Mouse (Mus musculus): ENCODE measurements at regions not wholly inside any gene's neighbourhood (a gene's known extent, or its start where the extent isn't known, plus 50 kb on each side); places are given as distances from the start of the nearest gene placed in this dataset.

DNA sequence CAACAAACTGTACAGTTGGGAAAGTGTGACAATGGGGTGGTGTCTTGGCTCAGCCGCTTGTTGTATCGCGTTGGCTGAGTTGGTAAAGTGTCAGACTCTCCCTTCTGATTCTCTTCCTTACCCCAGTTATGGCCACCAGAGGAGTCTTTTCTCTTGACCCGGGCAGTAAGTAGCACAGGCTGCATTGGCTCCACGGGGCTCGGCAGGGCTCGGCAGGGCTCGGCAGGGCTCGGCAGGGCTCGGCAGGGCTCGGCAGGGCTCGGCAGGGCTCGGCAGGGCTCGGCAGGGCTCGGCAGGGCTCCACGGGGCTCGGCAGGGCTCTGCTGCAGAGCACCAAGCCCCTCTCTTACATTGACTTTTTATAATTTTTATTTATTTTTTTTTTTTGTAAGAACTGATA is 91.6 kb upstream of the Topaz1 start:
- Histone ChIP-seq H3K4me2 (ENCODE audit: low read depth, low read length, poor library complexity, severe bottlenecking) (no peak overlapping the region), H3K9me3 (ENCODE audit: low read length) (no peaks in the 10 kb centered on the region), H3K36me3 (ENCODE audit: insufficient read depth, low read length) (no peaks in the 10 kb centered on the region), H3K4me1 (ENCODE audit: insufficient read depth, low read length) (no peaks in the 10 kb centered on the region), H3K4me3 (ENCODE audit: low read depth, low read length) (no peak overlapping the region), H3K27ac (ENCODE audit: low read depth, low read length) (no peak overlapping the region), H3K9ac (replicated peaks; ENCODE audit: low read length, poor library complexity, severe bottlenecking) (no peak overlapping the region), H3K27me3 (ENCODE audit: insufficient read depth, low read length) (no peaks in the 10 kb centered on the region)
- 67% methylated on average over 17 of the region's 17 CpGs for WGBS
- TF ChIP-seq CTCF (IDR thresholded peaks at IDR 0.05): no peak
- ATAC-seq (ENCODE audit: low FRiP score) (no peak), DNase-seq (ENCODE audit: low spot score) (no peak)

DNA sequence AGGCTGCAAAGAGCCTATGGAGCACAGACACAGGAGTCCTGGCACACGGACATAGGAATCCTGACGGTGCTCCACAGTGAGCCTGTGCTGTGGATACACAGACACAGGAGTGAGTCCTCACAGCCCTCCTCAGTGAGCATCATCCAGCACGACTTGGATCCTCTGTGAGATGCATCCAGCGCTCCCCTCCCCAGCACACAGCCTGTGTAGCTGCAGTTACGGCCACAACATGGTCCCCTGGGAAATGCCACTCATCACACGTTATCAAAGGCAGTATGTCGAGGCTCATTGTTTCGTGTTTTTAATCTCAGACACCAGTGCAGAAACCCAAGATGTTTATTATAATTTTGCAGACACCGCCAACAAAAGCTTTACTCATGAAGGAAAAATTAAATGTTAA is 87.1 kb upstream of the Topaz1 start:
- ATAC-seq (ENCODE audit: low FRiP score): no peak

DNA sequence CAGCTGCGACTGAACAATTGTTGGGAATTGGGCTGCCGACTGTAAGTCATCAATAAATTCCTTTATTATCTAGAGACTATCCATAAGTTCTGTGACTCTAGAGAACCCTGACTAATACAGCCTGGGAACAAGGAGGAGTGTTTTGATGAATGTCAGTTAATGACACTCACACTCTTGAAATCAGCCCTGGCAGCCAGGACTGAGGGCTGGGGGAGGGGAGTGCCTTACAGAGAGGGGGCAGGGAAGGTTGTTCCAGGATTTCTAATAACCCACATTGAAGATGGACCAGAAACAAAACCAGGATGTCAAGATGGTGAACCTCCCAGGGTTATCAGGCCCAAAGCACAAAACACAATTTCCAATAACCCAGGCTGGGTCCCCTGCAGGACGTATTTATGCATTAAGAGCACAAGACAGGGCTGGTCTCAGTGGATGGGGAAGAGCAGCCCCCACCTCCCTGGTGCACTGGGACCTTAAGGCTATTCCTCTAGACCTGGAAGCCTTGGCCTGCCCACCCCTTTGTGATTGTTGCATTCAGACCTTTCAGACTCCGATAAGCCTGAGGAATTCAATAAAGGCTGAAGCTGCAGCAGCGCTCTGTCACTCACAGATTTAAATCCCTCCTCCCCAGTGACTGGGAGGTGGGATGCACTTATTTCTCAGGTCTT is 80.0 kb upstream of the Topaz1 start:
- Histone ChIP-seq H3K9ac (replicated peaks; ENCODE audit: low read length, poor library complexity, severe bottlenecking) (no peak overlapping the region), H3K27ac (ENCODE audit: low read depth, low read length) (peak overlapping the region; percentile 18; the same call in 1 of the 2 replicates), H3K4me2 (ENCODE audit: low read depth, low read length, poor library complexity, severe bottlenecking) (no peak overlapping the region), H3K4me3 (ENCODE audit: low read depth, low read length) (no peak overlapping the region), H3K9me3 (ENCODE audit: low read length) (no peaks in the 10 kb centered on the region), H3K27me3 (ENCODE audit: insufficient read depth, low read length) (no peaks in the 10 kb centered on the region), H3K4me1 (ENCODE audit: insufficient read depth, low read length) (no peaks in the 10 kb centered on the region), H3K36me3 (ENCODE audit: insufficient read depth, low read length) (no peaks in the 10 kb centered on the region)
- ATAC-seq (ENCODE audit: low FRiP score): no peak
- WGBS: 12% methylated on average over 3 of the region's 5 CpGs
- TF ChIP-seq CTCF (IDR thresholded peaks at IDR 0.05): no peak
- DNase-seq (ENCODE audit: low spot score): no peak

More for the DNA sequence above, 87.1 kb upstream of the Topaz1 start:
- TF ChIP-seq CTCF (IDR thresholded peaks at IDR 0.05): no peak
- no peak overlapping the region for H3K4me2 ChIP-seq (ENCODE audit: low read depth, low read length, poor library complexity, severe bottlenecking)
- no peaks in the 10 kb centered on the region for H3K36me3 ChIP-seq (ENCODE audit: insufficient read depth, low read length)
- H3K27me3 ChIP-seq (ENCODE audit: insufficient read depth, low read length): no peaks in the 10 kb centered on the region
- H3K4me3 ChIP-seq (ENCODE audit: low read depth, low read length): no peak overlapping the region
- no peaks in the 10 kb centered on the region for H3K4me1 ChIP-seq (ENCODE audit: insufficient read depth, low read length)
- 51% methylated on average over 9 of the region's 9 CpGs for WGBS
- H3K27ac ChIP-seq (ENCODE audit: low read depth, low read length): no peak overlapping the region
- DNase-seq (ENCODE audit: low spot score): no peak
- H3K9ac ChIP-seq (replicated peaks; ENCODE audit: low read length, poor library complexity, severe bottlenecking): no peak overlapping the region
- no peaks in the 10 kb centered on the region for H3K9me3 ChIP-seq (ENCODE audit: low read length)

DNA sequence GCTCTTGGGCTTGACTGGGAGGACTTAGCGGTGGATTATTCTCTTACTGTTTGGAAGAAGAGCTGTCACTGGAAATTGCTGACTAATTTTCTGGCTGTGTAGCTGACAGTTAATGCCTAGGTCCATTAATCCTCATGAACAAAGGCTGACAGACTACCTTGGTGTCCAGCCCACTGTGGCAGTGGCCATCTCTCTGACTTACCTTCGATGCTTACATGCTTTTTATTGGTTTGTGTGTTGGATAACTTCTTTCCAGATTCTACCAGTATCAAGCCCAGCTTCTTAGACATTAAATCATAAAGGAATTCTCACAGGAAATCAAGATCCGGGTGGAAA is 79.5 kb upstream of the Topaz1 start:
- ATAC-seq (ENCODE audit: low FRiP score): no peak
- 32% methylated on average over 3 of the region's 3 CpGs for WGBS
- no peak for TF ChIP-seq CTCF (IDR thresholded peaks at IDR 0.05)
- H3K9me3 ChIP-seq (ENCODE audit: low read length): no peaks in the 10 kb centered on the region
- H3K4me3 ChIP-seq (ENCODE audit: low read depth, low read length): no peak overlapping the region
- no peaks in the 10 kb centered on the region for H3K4me1 ChIP-seq (ENCODE audit: insufficient read depth, low read length)
- no peak overlapping the region for H3K27ac ChIP-seq (ENCODE audit: low read depth, low read length)
- no peak overlapping the region for H3K4me2 ChIP-seq (ENCODE audit: low read depth, low read length, poor library complexity, severe bottlenecking)
- H3K9ac ChIP-seq (replicated peaks; ENCODE audit: low read length, poor library complexity, severe bottlenecking): no peak overlapping the region
- H3K36me3 ChIP-seq (ENCODE audit: insufficient read depth, low read length): no peaks in the 10 kb centered on the region
- no peaks in the 10 kb centered on the region for H3K27me3 ChIP-seq (ENCODE audit: insufficient read depth, low read length)
- DNase-seq (ENCODE audit: low spot score): no peak

DNA sequence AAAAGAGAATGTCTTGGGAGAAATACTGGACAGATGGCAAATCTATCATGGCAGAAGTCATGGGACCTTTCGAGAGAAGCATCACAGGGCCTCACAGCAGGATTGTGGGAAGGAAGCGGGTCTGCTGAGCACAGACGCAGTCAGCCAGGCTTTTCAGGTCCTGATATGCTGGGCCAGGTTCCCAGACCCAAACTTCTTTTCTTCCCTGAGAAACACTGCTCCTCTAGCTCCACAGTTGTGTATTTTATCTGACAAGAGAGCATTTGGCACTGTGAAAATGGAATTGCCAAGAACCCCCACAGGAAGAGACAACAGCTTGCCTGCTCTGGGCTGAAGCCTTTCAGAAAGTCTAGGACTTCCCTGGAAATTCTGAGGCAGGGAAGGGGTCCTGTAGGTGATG is 73.4 kb upstream of the Topaz1 start:
- Histone ChIP-seq H3K4me2 (ENCODE audit: low read depth, low read length, poor library complexity, severe bottlenecking) (no peak overlapping the region), H3K4me1 (ENCODE audit: insufficient read depth, low read length) (no peaks in the 10 kb centered on the region), H3K36me3 (ENCODE audit: insufficient read depth, low read length) (0 out of 2 replicates have a peak, but pooled peaks cover 4% of the 10 kb centered on the region), H3K27me3 (ENCODE audit: insufficient read depth, low read length) (no peaks in the 10 kb centered on the region), H3K27ac (ENCODE audit: low read depth, low read length) (no peak overlapping the region), H3K9me3 (ENCODE audit: low read length) (no peaks in the 10 kb centered on the region), H3K4me3 (ENCODE audit: low read depth, low read length) (no peak overlapping the region), H3K9ac (replicated peaks; ENCODE audit: low read length, poor library complexity, severe bottlenecking) (no peak overlapping the region)
- ATAC-seq (ENCODE audit: low FRiP score) (no peak), DNase-seq (ENCODE audit: low spot score) (no peak)
- WGBS: 71% methylated on average over 3 of the region's 3 CpGs
- TF ChIP-seq CTCF (IDR thresholded peaks at IDR 0.05): no peak

DNA sequence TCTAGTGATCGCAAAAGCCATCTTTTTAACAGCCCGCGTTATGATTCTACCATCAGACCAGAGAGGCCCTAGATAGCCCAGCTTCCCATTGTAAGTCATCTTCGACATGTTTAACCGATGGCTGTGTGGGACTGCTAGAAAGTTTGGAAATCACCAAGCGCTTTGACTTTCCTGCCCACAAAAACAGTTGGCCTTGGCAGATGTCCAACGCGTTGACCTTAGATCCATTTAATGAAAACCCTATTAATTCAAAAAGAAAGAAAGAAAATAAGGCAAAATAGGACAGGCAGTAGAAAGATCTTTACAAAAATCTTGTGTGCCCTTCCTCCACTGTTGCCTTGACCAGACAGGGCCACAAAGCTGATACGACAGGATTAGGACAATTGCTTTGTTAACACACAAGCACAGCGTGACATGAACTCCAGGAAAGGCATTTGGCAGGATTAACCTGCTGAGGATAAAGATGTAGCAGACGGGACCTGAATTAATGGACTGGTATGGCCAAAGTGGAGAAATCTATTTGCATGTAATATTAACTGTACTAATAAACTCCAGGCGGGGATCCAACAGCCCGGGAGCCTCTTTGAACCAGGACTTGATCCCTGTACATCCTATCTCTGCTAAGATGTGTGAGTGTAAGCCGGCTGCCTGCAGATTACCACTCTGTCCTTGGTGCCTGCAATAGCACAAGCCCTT is 69.0 kb upstream of the Topaz1 start:
- peak; percentile 52 for DNase-seq (ENCODE audit: low spot score)
- TF ChIP-seq CTCF (IDR thresholded peaks at IDR 0.05): no peak
- Histone ChIP-seq H3K4me3 (ENCODE audit: low read depth, low read length) (no peak overlapping the region), H3K9me3 (ENCODE audit: low read length) (no peaks in the 10 kb centered on the region), H3K9ac (replicated peaks; ENCODE audit: low read length, poor library complexity, severe bottlenecking) (no peak overlapping the region), H3K27ac (ENCODE audit: low read depth, low read length) (no peak overlapping the region), H3K4me2 (ENCODE audit: low read depth, low read length, poor library complexity, severe bottlenecking) (no peak overlapping the region), H3K4me1 (ENCODE audit: insufficient read depth, low read length) (no peaks in the 10 kb centered on the region), H3K27me3 (ENCODE audit: insufficient read depth, low read length) (no peaks in the 10 kb centered on the region), H3K36me3 (ENCODE audit: insufficient read depth, low read length) (peaks cover 21% of the 10 kb centered on the region; the same call in 1 of the 2 replicates)
- no peak for ATAC-seq (ENCODE audit: low FRiP score)
- WGBS: 26% methylated on average over 14 of the region's 14 CpGs

Measured in midbrain, postnatal 0 days (tissue).